Mouse (Mus musculus) retina, embryonic 14.5 days (tissue): ENCODE results near the gene Mms19.

Source experiments
- DNase-seq: peaks from one replicate; pipeline ENCODE4 v3.0.0-alpha.2; 2015; ENCODE audit warnings: low spot score

Gene Mms19

GRCm38 (mm10) chr19:41980819-41981594 is at the start of gene Mms19:
Gene Mms19 (minus strand): TSS chr19:41981157.
- DNase-seq: peak; percentile 100

- DNase-seq: peak; percentile 91
These were observed 45.2 kb upstream of the Mms19 start for GRCm38 (mm10) chr19:42026158-42026557.

GRCm38 (mm10) chr19:42022542-42022848 is 41.5 kb upstream of the Mms19 start:
- DNase-seq: no peak

- DNase-seq: no peak
These were observed 41.0 kb upstream of the Mms19 start for GRCm38 (mm10) chr19:42021681-42022541.

DNA sequence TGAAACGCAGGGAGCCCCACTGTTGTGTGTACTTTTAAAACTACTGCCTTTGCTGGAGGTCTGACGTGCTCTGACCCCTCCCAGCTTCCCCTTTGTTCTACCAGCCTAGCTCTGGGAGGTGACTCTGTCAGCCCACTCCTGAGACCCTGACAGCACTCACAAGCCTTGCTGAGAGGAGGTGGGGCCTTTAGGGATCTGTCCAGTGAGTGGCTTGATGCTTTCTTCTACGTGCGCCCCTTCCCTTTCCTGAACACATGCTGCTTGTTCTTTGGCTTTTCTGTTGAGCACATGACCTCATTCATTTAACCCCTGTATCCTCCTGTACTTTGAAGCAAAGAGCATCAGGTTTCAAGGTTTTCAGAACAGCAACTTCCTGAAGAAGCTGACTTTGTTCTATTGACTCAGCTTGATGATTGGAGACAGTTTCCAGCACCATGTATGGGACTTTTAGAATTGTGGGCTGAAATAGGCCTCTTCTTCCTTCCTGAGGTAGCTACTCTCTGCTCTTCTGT is 38.1 kb upstream of the Mms19 start:
- no peak for DNase-seq

GRCm38 (mm10) chr19:42017399-42018247 is 36.7 kb upstream of the Mms19 start:
- peak; percentile 32 for DNase-seq

DNA sequence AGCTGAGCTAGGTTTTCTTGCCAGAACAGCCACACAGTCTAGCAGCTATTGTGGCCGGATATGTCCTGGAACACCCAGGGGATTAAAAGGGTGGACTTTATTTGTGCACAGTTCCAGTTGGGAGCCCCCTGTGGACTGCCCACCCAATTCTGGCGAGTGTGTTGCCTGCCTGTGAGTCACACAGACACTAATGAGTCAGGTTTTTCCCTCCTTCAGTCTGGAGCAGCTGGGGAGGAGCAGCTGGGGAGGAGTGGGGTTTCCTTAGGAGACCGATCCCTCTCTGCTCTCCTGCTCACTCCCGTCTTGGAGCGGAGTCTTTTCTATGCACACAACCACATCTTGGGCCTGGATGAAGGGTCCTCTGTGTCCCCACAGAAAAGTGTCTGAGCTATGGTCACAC is 35.9 kb upstream of the Mms19 start:
- no peak for DNase-seq

GRCm38 (mm10) chr19:42016251-42016650 is 35.3 kb upstream of the Mms19 start:
- DNase-seq: no peak

GRCm38 (mm10) chr19:42015001-42015400 is 34.0 kb upstream of the Mms19 start:
- no peak for DNase-seq

DNA sequence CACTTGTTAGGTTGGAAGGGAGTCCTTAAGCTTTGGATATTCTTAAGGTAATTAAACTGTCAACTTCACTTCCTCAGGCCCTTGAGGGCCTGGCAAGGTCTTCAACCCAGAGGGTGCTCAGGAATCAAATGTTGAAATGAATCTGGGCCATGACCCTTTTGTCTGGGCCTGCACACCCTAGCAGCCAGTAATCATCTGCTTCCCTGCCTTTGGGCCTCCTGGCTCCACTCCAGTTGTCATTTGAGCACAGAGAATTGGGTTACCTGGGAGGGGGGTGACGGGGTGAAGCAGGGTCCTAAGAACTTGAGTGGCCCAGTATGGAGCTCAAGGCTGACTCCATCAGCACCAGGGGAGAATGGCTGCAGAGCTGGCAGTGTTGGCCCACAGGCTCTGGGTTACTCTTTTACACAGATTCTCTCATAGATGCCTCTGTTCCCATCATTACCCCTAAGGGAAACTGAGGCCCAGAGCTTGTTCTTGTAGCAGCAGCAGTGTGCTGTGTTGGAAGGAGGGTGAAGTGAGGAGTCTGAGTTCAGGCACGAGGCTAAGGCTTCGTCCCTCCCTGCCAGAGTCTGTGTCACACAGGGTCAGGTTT is 33.4 kb upstream of the Mms19 start:
- DNase-seq: no peak

GRCm38 (mm10) chr19:42011123-42011522 is 30.2 kb upstream of the Mms19 start:
- no peak for DNase-seq

- no peak for DNase-seq
These were observed 29.5 kb upstream of the Mms19 start for GRCm38 (mm10) chr19:42010436-42010835.

DNA sequence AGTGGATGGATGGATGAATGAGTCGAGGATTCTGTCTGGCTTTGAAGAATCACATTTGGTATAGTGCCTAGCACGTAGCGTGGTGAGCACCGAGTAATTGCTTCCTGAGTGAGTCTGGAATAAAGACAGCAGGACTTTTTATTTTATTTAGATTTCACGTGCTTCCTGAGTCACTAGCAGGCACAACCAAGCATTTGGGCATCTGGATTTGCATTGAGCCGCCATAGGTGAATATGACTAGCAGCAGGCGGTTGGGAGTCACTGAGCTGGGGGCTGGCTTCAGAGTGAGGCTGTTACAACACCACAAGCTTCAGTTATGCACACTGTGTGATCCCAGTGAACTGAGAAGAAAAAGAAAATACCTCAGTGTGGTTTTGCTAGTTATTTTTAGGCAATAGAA is 28.1 kb upstream of the Mms19 start:
- DNase-seq: no peak

DNA sequence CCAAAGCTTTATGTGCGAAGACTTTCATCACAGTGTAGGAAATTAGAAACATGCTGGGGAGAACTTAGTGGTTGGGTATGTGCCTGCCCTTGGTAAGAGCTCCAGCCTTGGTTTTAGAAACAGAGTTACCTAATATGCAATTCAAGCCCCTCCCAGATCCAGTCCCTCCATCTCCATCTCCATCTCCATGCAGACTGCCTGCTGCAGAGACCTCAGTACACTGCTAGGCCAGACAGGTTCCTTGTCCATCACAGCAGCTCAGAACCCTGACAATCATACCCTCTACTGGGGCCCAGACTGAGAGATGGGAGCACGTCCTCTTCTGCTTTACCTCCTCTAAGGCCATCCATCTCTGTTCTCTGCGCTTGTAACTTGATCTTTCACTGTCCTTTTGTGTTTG is 27.6 kb upstream of the Mms19 start:
- DNase-seq: no peak

DNA sequence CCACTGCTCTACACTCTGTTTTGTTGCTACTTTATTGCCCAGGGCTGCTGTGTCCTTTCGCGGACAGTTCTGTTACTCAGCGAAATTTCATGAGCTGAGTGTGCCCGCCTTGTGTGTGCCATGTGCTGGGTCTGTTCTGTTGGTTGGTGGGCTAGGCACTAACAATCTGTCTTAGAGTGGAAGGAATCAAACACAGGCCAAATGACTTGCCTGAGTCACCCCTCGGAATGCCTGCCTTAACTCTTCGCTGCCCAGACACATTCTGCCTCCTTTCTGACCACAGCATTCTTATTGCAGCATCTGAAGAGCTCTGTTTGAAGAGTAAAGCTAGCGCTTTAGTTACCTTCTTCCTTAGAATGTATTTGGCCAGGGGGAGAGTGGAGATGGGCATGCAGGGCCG is 25.6 kb upstream of the Mms19 start:
- no peak for DNase-seq

GRCm38 (mm10) chr19:42005616-42006015 is 24.7 kb upstream of the Mms19 start:
- DNase-seq: no peak

GRCm38 (mm10) chr19:42004258-42004657 is 23.3 kb upstream of the Mms19 start:
- DNase-seq: no peak

DNA sequence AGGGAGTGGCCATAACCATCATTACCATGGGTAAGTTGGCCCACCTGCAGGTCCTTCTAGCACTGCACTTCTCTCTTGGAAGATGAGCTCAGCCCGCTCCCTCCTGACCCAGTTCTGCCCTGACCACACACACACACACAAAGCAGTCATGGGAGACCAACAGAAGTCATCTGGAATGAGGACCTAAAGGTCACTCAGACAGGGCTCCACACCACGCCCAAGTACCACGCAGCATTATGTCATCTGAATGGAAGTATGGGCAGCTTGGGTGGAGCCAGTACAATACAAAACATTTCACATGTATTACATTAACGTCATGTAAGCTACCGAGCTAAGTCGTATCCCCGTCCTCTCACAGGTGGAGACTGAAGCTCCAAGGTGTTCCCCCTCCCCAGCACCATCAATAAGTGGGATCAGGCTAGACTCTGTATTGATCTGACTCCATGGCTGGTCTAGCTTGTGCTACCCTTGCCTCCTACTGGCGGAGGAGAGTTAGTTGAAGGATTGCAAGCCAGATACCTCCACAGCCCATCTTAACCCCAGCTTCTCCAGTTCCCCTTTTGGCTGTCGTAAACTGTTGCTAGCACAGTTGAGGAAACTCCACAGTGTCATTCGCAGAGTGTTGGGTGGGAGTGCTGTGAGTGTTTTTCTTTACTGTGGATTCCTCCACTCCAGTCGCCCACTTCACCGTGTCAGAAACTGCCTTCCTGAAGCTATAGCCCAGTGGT is 20.5 kb upstream of the Mms19 start:
- no peak for DNase-seq

DNA sequence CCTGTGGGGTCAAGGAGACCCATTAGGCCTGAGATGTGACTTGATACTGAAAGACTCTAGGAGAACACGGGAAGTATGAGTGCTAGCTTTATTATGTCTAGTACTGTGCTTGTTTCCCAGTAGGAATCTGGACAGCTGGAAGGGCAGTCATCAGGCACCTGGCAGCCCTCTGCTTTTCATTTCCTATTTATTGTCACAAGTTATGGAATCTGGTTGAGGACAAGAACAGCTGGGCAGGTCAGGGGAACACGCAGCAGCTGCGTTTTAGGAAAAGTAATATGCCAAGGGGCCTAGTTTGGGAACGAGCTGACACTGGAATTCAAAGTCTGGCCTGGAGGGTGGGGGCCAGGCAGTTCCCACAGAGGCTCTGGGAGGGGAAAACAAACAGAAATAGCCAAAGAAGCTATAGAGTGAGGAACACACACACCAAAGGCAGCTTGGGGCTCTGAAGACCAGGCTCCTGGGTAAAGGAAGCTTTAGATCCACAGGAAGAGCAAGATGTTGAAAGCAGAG is 19.5 kb upstream of the Mms19 start:
- DNase-seq: no peak

- DNase-seq: no peak
These were observed 18.8 kb upstream of the Mms19 start for GRCm38 (mm10) chr19:41999688-42000283.
